Mouse (Mus musculus): ENCODE measurements at regions not wholly inside any gene's neighbourhood (a gene's known extent, or its start where the extent isn't known, plus 50 kb on each side); places are given as distances from the start of the nearest gene placed in this dataset.

DNA sequence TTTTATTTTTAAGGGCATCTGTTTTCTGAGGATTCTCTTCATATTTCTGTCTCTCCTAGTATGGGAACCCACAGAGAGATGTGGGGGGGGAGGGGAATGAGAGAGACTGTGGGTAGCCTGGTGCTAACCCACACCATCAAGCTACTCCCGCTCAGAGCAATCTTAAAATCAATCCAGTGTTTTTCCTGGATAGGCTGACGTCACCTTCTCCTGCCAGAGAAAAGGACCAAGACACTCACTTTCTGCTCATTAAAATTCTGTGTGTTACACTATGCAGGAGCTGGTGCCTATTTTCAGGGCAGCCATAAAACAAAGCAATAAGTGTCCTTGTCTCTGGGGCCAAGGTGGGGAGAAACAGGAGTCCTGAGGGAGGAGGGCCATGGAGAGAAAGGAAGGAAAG is 537.3 kb upstream of the Tbl1xr1 start:
- TF ChIP-seq EP300 (IDR thresholded peaks at IDR 0.05) (no peak), CTCF (IDR thresholded peaks at IDR 0.05) (no peak)
